Mouse (Mus musculus) brown adipose tissue, adult 24 weeks (tissue): ENCODE results near the gene Med22. TPM values are rescaled to one million over a fixed set of nuclear protein-coding genes. Genes with fewer than 3 reads are reported as not detected.

Experiments used
- H3K27ac ChIP-seq: fragments of 200-500 bp; replicated peaks from 2 replicates; pipeline ENCODE4 v1.5.1; 2012; ENCODE audit warnings: low read depth, mild to moderate bottlenecking, low read length
- H3K4me1 ChIP-seq: fragments of 200-500 bp; 2 replicates; pipeline ENCODE4 v1.6.1; 2012; ENCODE audit warnings: low read length, mixed read lengths; ENCODE audit not compliant: control insufficient read depth, insufficient read depth, insufficient read length
- H3K4me3 ChIP-seq: fragments of 200-500 bp; 2 replicates; pipeline ENCODE4 v1.5.1; 2012; ENCODE audit warnings: low read depth, mild to moderate bottlenecking, low read length, moderate library complexity; ENCODE audit not compliant: insufficient read depth
- polyA plus RNA-seq: library from polyadenylated mRNA; stranded (reverse); fragments of >200 nt; gene quantifications from 2 replicates; pipeline ENCODE4 v1.2.4, GENCODE M21; 2012; ENCODE audit not compliant: missing spikeins, insufficient read depth, insufficient read length

Gene Med22
- polyA plus RNA-seq, 1 experiment = 9.5 TPM

GRCm38 (mm10) chr2:26932473-26933303 is 22.2 kb upstream of the Med22 start:
- peak overlapping the region; percentile 92 for H3K27ac ChIP-seq
- peak overlapping the region; percentile 99 for H3K4me3 ChIP-seq
- H3K4me1 ChIP-seq = peaks cover 13% of the 10 kb centered on the region

- no peak overlapping the region for H3K4me3 ChIP-seq
- H3K27ac ChIP-seq = no peak overlapping the region
- H3K4me1 ChIP-seq = peaks cover 13% of the 10 kb centered on the region
Measured at GRCm38 (mm10) chr2:26930390-26930789, 19.9 kb upstream of the Med22 start.

- Histone ChIP-seq H3K4me1 (peaks cover 13% of the 10 kb centered on the region), H3K4me3 (no peak overlapping the region), H3K27ac (no peak overlapping the region)
Measured at GRCm38 (mm10) chr2:26927745-26928476, 17.4 kb upstream of the Med22 start.

- Histone ChIP-seq H3K4me1 (peaks cover 8% of the 10 kb centered on the region), H3K27ac (peak overlapping the region; percentile 50), H3K4me3 (no peak overlapping the region)
Measured at GRCm38 (mm10) chr2:26921784-26922183, 11.3 kb upstream of the Med22 start.

GRCm38 (mm10) chr2:26920190-26920855 is 9.8 kb upstream of the Med22 start:
- Histone ChIP-seq H3K4me3 (no peak overlapping the region), H3K27ac (no peak overlapping the region), H3K4me1 (peaks cover 10% of the 10 kb centered on the region)

GRCm38 (mm10) chr2:26919684-26920083 is 9.2 kb upstream of the Med22 start:
- no peak overlapping the region for H3K27ac ChIP-seq
- no peak overlapping the region for H3K4me3 ChIP-seq

GRCm38 (mm10) chr2:26916738-26917137 is 6.3 kb upstream of the Med22 start:
- Histone ChIP-seq H3K4me1 (peaks cover 15% of the 10 kb centered on the region), H3K27ac (peak overlapping the region; percentile 78), H3K4me3 (peak overlapping the region; percentile 78)

More at GRCm38 (mm10) chr2:26919684-26920083, 9.2 kb upstream of the Med22 start:
- H3K4me1 ChIP-seq = peaks cover 12% of the 10 kb centered on the region

GRCm38 (mm10) chr2:26915927-26916728 is 5.7 kb upstream of the Med22 start, which contains the start of the genes Surf2 and Surf1:
Gene Surf2, plus strand, starts transcription at chr2:26916367.
Gene Surf1, minus strand, starts transcription at chr2:26916530.
- Histone ChIP-seq H3K4me1 (peaks cover 18% of the 10 kb centered on the region), H3K4me3 (peak within 1 kb of the TSS; percentile 78)

GRCm38 (mm10) chr2:26914148-26914941 is 3.9 kb upstream of the Med22 start:
- Histone ChIP-seq H3K4me1 (peaks cover 15% of the 10 kb centered on the region), H3K4me3 (no peak overlapping the region), H3K27ac (no peak overlapping the region)

More at GRCm38 (mm10) chr2:26915927-26916728, 5.7 kb upstream of the Med22 start, which contains the start of the genes Surf2 and Surf1:
- peak within 1 kb of the TSS; percentile 78 for H3K27ac ChIP-seq

- Histone ChIP-seq H3K27ac (no peak overlapping the region), H3K4me3 (no peak overlapping the region), H3K4me1 (peaks cover 22% of the 10 kb centered on the region)
Measured at GRCm38 (mm10) chr2:26913416-26914147, 3.1 kb upstream of the Med22 start.

- Histone ChIP-seq H3K4me3 (peak overlapping the region; percentile 87), H3K27ac (no peak overlapping the region), H3K4me1 (peaks cover 23% of the 10 kb centered on the region)
Measured at GRCm38 (mm10) chr2:26912253-26912770, 1.8 kb upstream of the Med22 start.

GRCm38 (mm10) chr2:26910994-26911765 is 703 bp upstream of the Med22 start:
- Histone ChIP-seq H3K27ac (peak overlapping the region; percentile 62), H3K4me1 (peaks cover 19% of the 10 kb centered on the region), H3K4me3 (peak overlapping the region; percentile 87)
